8 mouse cellular contexts compared by ENCODE assay signal in the genomic region with DNA sequence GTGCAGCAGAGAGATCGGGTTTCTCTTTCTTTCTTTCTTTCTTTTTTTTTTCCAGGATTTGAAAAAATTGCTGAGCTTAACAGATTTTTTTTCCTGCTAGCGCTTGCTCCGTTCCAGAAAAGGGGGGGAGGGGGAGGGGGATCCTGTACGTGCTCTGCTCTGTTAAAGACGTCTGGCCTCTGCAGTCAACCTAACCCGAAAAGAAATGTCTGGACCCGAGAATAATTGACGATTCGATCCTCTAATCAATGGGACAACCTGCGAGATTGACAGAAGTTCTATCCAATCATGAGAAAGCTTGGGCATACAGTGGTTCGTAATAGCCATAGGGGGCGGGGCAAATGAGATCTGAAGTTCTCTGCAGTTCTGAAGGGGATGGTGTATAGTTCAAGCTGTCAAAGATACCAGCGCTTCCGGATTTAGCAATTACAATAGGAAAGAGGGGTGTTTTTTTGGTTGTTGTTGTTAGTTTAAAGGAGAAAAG. TPM values are rescaled to one million over a fixed set of nuclear protein-coding genes. Genes with fewer than 3 reads are reported as not detected.
DNase-seq lines count a peak whose midpoint lies in the region; ATAC-seq lines count a peak whose summit lies in the region.

No protein-coding gene starts in this region.

- H3K9ac ChIP-seq in hindbrain, embryonic 16.5 days (ENCODE audit: low read depth, low read length): no peak overlapping the region

- H3K4me2 ChIP-seq in hindbrain, embryonic 16.5 days (ENCODE audit: low read length): peak overlapping the region; percentile 78

- no peaks in the 10 kb centered on the region for H3K36me3 ChIP-seq in hindbrain, embryonic 16.5 days (ENCODE audit: control insufficient read depth, insufficient read depth, low read length)

- under 1% methylated on average over 14 of the region's 14 CpGs for WGBS in hindbrain, embryonic 16.5 days

- peaks cover 2% of the 10 kb centered on the region for H3K4me1 ChIP-seq in hindbrain, embryonic 16.5 days (ENCODE audit: control insufficient read depth, insufficient read depth, low read depth, low read length)

- H3K4me3 ChIP-seq in hindbrain, embryonic 16.5 days (ENCODE audit: low read length): peak overlapping the region; percentile 54

- peak; percentile 99 for DNase-seq in adipocyte (ENCODE audit: low spot score)
- DNase-seq in gastrocnemius, adult 18-20 months (ENCODE audit: low spot score): peak; percentile 99
- peak; percentile 95 for DNase-seq in left cerebral cortex, adult 11 months (ENCODE audit: low spot score)
- peak; percentile 81 to 92 for DNase-seq in lung, postnatal 4 days
- peak; percentile 99 for DNase-seq in retina, postnatal 1 day
- DNase-seq in thymus, postnatal 4 days: peak; percentile 86

- peak; percentile 67 for ATAC-seq in common myeloid progenitor, adult 5-6 weeks (replicated peaks; ENCODE audit: low read depth, poor library complexity, severe bottlenecking)
- ATAC-seq in hindbrain, embryonic 16.5 days: peak; percentile 71

- peak overlapping the region; percentile 65 for H3K27ac ChIP-seq in hindbrain, embryonic 16.5 days (ENCODE audit: low read depth, low read length)

- 0 out of 2 replicates have a peak, but pooled peaks cover 2% of the 10 kb centered on the region for H3K27me3 ChIP-seq in hindbrain, embryonic 16.5 days (replicated peaks; ENCODE audit: control insufficient read depth, insufficient read depth, low read length)

- no peaks in the 10 kb centered on the region for H3K9me3 ChIP-seq in hindbrain, embryonic 16.5 days (ENCODE audit: control insufficient read depth, low read length)

RNA-seq across cellular contexts. Expression of a gene that starts 0.6 kb away (rescaled TPM):
- 9.4 and 23.0 TPM in 2 replicates for total RNA-seq in common myeloid progenitor, adult 5-6 weeks (2017)
- 10 to 100 TPM; 56.3 to 56.9 TPM for total RNA-seq in gastrocnemius, adult 18-20 months (2021)
- polyA plus RNA-seq in hindbrain, embryonic 16.5 days (2015; fragmentation: Nextera tagmentation; extraction: Ambion mirVana): 38.4 and 43.4 TPM in 2 replicates

RNA-seq across cellular contexts. Expression of a gene that starts 4.7 kb away (rescaled TPM):
- not detected in 2 replicates for total RNA-seq in common myeloid progenitor, adult 5-6 weeks (2017)
- total RNA-seq in gastrocnemius, adult 18-20 months (2021): under 1 TPM in 1 of 2 experiments, not detected in 1; 0.21 TPM
- 20.9 and 21.5 TPM in 2 replicates for polyA plus RNA-seq in hindbrain, embryonic 16.5 days (2015; fragmentation: Nextera tagmentation; extraction: Ambion mirVana)

Comparison
In these comparisons a context has a peak if more than half of its experiments do, and no peak if none do; other contexts are left out.
1. Peak in every context shown above with its lines: DNase-seq, ATAC-seq, H3K4me3 ChIP-seq and H3K27ac ChIP-seq.